Mouse (Mus musculus) heart, embryonic 13.5 days (tissue): ENCODE measurements around the gene Bcam. TPM values are rescaled to one million over a fixed set of nuclear protein-coding genes. Genes with fewer than 3 reads are reported as not detected.

Experiments
- ATAC-seq: fragments of 200-750 bp; cut with Nextera tagmentation; 2 replicates; pipeline ENCODE4 v1.8.0; 2017; ENCODE audit warnings: moderate TSS enrichment; ENCODE audit not compliant: insufficient number of reproducible peaks, low FRiP score, low TSS enrichment; ENCODE audit errors: extremely low read depth
- H3K27ac ChIP-seq: fragments of 300-500 bp; sonication (generic); replicated peaks from 2 replicates; pipeline ENCODE4 v1.5.1; 2015; ENCODE audit warnings: moderate library complexity, mild to moderate bottlenecking, inconsistent platforms
- H3K27me3 ChIP-seq: fragments of 300-500 bp; sonication (generic); replicated peaks from 2 replicates; pipeline ENCODE4 v1.6.1; 2015; ENCODE audit warnings: mild to moderate bottlenecking, inconsistent platforms
- H3K36me3 ChIP-seq: fragments of 300-500 bp; sonication (generic); 2 replicates; pipeline ENCODE4 v1.6.1; 2015; ENCODE audit warnings: mild to moderate bottlenecking, inconsistent platforms
- H3K4me1 ChIP-seq: fragments of 300-500 bp; sonication (generic); 2 replicates; pipeline ENCODE4 v1.6.1; 2015; ENCODE audit warnings: inconsistent platforms
- H3K4me2 ChIP-seq: fragments of 300-500 bp; sonication (generic); 2 replicates; pipeline ENCODE4 v1.6.1; 2015; ENCODE audit warnings: inconsistent platforms, mild to moderate bottlenecking, moderate library complexity
- H3K4me3 ChIP-seq: fragments of 300-500 bp; sonication (generic); 2 replicates; pipeline ENCODE4 v1.5.1; 2015; ENCODE audit warnings: moderate library complexity, mild to moderate bottlenecking, inconsistent platforms
- H3K9ac ChIP-seq: fragments of 300-500 bp; sonication (generic); 2 replicates; pipeline ENCODE4 v1.6.1; 2015; ENCODE audit warnings: inconsistent platforms, mild to moderate bottlenecking, moderate library complexity
- H3K9me3 ChIP-seq: fragments of 300-500 bp; sonication (generic); 2 replicates; pipeline ENCODE4 v1.6.1; 2016; ENCODE audit warnings: inconsistent platforms
- WGBS: fragments of 180-500 bp; shearing (Covaris S2); methylation state at CpG from one replicate; pipeline ENCODE4 v1.1.7; 2015; ENCODE audit warnings: mixed read lengths; 5-methylcytosine and 5-hydroxymethylcytosine counted together
- polyA plus RNA-seq: library from polyadenylated mRNA; unstranded; fragments of >200 nt; fragmentation: Nextera tagmentation; extraction: Ambion mirVana; gene quantifications from 2 replicates; pipeline ENCODE4 v1.2.1, GENCODE M21; 2015

Gene Bcam
- polyA plus RNA-seq, 1 experiment from 2014 or later = 223 TPM

- WGBS = 80% methylated on average over 4 of the region's 4 CpGs
- H3K4me1 ChIP-seq = peaks cover 25% of the 10 kb centered on the region
- no peak overlapping the region for H3K4me3 ChIP-seq
- no peak overlapping the region for H3K9ac ChIP-seq
- H3K4me2 ChIP-seq = no peak overlapping the region
- ATAC-seq = no peak
- peaks cover 11% of the 10 kb centered on the region for H3K9me3 ChIP-seq
- no peak overlapping the region for H3K27ac ChIP-seq
- H3K36me3 ChIP-seq = peaks cover 72% of the 10 kb centered on the region
- H3K27me3 ChIP-seq = no peaks in the 10 kb centered on the region
Measured at GRCm38 (mm10) chr7:19717346-19717745, 53.5 kb downstream of the Bcam start.

GRCm38 (mm10) chr7:19716822-19717221 is 54.0 kb downstream of the Bcam start:
- H3K27ac ChIP-seq = peak overlapping the region; percentile 85
- WGBS = 74% methylated on average over 2 of the region's 2 CpGs
- peaks cover 72% of the 10 kb centered on the region for H3K36me3 ChIP-seq
- peak overlapping the region; percentile 49 for H3K4me3 ChIP-seq
- peak overlapping the region; percentile 67; the same call in 1 of the 2 replicates for H3K9ac ChIP-seq
- ATAC-seq = no peak
- H3K4me1 ChIP-seq = peaks cover 25% of the 10 kb centered on the region
- H3K4me2 ChIP-seq = peak overlapping the region; percentile 76
- H3K27me3 ChIP-seq = no peaks in the 10 kb centered on the region
- peaks cover 11% of the 10 kb centered on the region for H3K9me3 ChIP-seq

- 6% methylated on average over 18 of the region's 18 CpGs for WGBS
- Histone ChIP-seq H3K9ac (peak overlapping the region; percentile 67), H3K4me1 (peaks cover 25% of the 10 kb centered on the region), H3K4me3 (peak overlapping the region; percentile 49), H3K36me3 (peaks cover 72% of the 10 kb centered on the region), H3K27me3 (no peaks in the 10 kb centered on the region), H3K4me2 (peak overlapping the region; percentile 76), H3K27ac (peak overlapping the region; percentile 85), H3K9me3 (peaks cover 8% of the 10 kb centered on the region)
- no peak for ATAC-seq
Measured at GRCm38 (mm10) chr7:19716055-19716682, 54.6 kb downstream of the Bcam start.

DNA sequence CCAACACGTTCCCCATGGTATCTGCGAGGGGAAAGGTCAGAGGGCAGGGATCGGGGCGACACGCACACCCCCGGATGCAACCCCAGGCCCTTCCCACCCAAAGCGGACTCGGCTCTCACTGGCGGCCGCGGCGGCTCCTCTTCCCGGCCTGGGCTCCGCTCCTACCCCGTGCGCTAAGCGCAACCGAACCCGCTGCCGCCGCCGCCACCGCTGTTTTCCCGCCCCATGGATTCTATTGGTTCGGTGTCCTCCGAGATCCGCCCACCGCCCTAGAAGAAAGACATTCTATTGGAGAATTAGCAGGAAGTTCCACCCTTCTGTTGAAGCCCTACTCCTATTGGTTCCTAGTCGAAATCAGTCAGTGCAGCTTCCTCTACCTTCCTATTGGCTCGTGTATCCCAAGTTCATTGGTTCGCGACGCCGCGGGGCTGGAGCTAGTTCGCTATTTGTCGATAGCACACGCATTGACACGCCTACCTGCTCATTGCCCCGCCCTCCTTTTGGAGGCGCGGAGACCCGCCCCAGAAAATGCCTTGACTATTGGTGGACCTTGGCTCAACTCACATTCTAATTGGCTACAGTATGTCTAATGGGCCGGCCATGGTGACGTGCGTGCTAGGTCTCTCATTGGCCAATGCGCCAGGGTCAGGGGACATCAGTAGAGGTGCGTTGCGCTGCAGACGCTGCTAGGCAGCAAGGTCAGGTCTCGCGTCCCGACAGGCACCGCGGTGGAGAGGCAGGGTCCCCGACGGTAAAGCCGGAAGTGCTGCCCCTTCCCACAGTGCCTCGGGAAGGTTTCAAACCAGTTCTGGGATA is 55.4 kb downstream of the Bcam start, which contains the start of gene Tomm40:
Gene Tomm40 (minus strand): TSS at position 200 of the 816 bp plus-strand sequence.
- peaks cover 72% of the 10 kb centered on the region for H3K36me3 ChIP-seq
- H3K4me2 ChIP-seq = peak within 1 kb of the TSS; percentile 93
- ATAC-seq = peak; percentile 97
- H3K4me3 ChIP-seq = peak within 1 kb of the TSS; percentile 96
- H3K27ac ChIP-seq = peak within 1 kb of the TSS; percentile 85
- H3K9ac ChIP-seq = peak within 1 kb of the TSS; percentile 98
- no peaks in the 10 kb centered on the region for H3K27me3 ChIP-seq
- WGBS = under 1% methylated on average over 52 of the region's 59 CpGs
- H3K4me1 ChIP-seq = peaks cover 25% of the 10 kb centered on the region
- peaks cover under 1% of the 10 kb centered on the region; the same call in 1 of the 2 replicates for H3K9me3 ChIP-seq

- peaks cover 72% of the 10 kb centered on the region for H3K36me3 ChIP-seq
- H3K4me1 ChIP-seq = peaks cover 25% of the 10 kb centered on the region
- H3K9ac ChIP-seq = peak overlapping the region; percentile 98
- no peak for ATAC-seq
- H3K27ac ChIP-seq = peak overlapping the region; percentile 84
- WGBS = under 1% methylated on average over 38 of the region's 39 CpGs
- no peaks in the 10 kb centered on the region for H3K9me3 ChIP-seq
- H3K4me2 ChIP-seq = peak overlapping the region; percentile 93
- H3K4me3 ChIP-seq = peak overlapping the region; percentile 96
- no peaks in the 10 kb centered on the region for H3K27me3 ChIP-seq
Measured at GRCm38 (mm10) chr7:19714836-19715235, 56.0 kb downstream of the Bcam start.

- Histone ChIP-seq H3K9me3 (no peaks in the 10 kb centered on the region), H3K4me2 (peak overlapping the region; percentile 93; the same call in 1 of the 2 replicates), H3K9ac (peak overlapping the region; percentile 98; the same call in 1 of the 2 replicates), H3K4me1 (peaks cover 25% of the 10 kb centered on the region), H3K36me3 (peaks cover 72% of the 10 kb centered on the region), H3K4me3 (peak overlapping the region; percentile 96), H3K27me3 (no peaks in the 10 kb centered on the region), H3K27ac (no peak overlapping the region)
- ATAC-seq = no peak
- WGBS = 82% methylated on average over 9 of the region's 9 CpGs
Measured at GRCm38 (mm10) chr7:19713598-19713997, 57.2 kb downstream of the Bcam start.

DNA sequence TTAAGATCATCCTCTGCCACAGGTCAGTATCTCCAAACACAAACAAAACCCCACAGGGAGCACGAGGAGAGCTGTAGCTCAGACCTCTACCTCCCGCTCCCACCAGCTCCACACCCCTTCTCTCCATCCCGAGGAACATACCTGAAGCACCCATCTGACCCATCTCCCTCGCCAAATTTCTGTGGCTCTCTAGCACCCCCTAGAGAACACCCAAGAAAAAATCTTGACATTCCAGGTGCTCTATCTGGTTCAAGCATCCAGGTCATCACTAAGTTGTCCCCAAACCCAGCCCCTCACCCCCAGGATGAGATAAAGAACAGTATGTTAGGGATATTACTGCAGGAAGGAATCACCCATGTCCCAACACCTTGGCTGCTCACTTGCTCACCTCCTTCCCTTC is 57.6 kb downstream of the Bcam start:
- no peaks in the 10 kb centered on the region for H3K9me3 ChIP-seq
- peaks cover 25% of the 10 kb centered on the region for H3K4me1 ChIP-seq
- H3K9ac ChIP-seq = no peak overlapping the region
- no peak overlapping the region for H3K4me2 ChIP-seq
- H3K27me3 ChIP-seq = no peaks in the 10 kb centered on the region
- no peak overlapping the region for H3K27ac ChIP-seq
- no peak for ATAC-seq
- H3K4me3 ChIP-seq = 0 out of 2 replicates have a peak overlapping the region, but pooled peaks have one; percentile 96
- 49% methylated on average over 4 of the region's 4 CpGs for WGBS
- H3K36me3 ChIP-seq = peaks cover 73% of the 10 kb centered on the region

DNA sequence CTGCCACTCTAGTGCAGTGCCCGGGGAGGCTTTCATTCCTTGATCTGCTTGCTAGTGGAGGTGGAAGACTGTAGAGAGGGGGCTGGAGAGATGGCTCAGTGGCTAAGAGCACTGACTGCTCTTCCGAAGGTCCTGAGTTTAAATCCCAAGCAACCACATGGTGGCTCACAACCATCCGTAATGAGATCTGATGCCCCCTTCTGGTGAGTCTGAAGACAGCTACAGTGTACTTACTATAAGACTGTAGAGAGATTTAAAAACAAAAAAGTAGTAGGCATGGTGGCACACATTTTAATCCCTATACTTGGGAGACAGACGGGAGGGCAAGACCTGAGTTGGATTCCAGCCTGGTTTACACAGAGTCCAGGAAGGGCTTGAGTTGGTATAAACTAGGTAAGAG is 58.4 kb downstream of the Bcam start:
- 73% methylated on average over 4 of the region's 4 CpGs for WGBS
- H3K9ac ChIP-seq = no peak overlapping the region
- no peak overlapping the region for H3K27ac ChIP-seq
- no peak overlapping the region for H3K4me2 ChIP-seq
- no peaks in the 10 kb centered on the region for H3K27me3 ChIP-seq
- peaks cover 25% of the 10 kb centered on the region for H3K4me1 ChIP-seq
- ATAC-seq = no peak
- no peak overlapping the region for H3K4me3 ChIP-seq
- no peaks in the 10 kb centered on the region for H3K9me3 ChIP-seq
- H3K36me3 ChIP-seq = peaks cover 75% of the 10 kb centered on the region

- WGBS = 92% methylated on average over 10 of the region's 10 CpGs
- Histone ChIP-seq H3K36me3 (peaks cover 82% of the 10 kb centered on the region), H3K27me3 (no peaks in the 10 kb centered on the region), H3K4me1 (peaks cover 16% of the 10 kb centered on the region), H3K4me3 (no peak overlapping the region), H3K9ac (no peak overlapping the region), H3K27ac (no peak overlapping the region), H3K4me2 (no peak overlapping the region), H3K9me3 (no peaks in the 10 kb centered on the region)
- ATAC-seq = no peak
Measured at GRCm38 (mm10) chr7:19710650-19711049, 60.2 kb downstream of the Bcam start.
